ENCODE assay signal across 9 mouse cellular contexts in genomic region chr13:82059498-82059897, GRCm38 (mm10).
DNase-seq lines count a peak whose midpoint lies in the region; ATAC-seq and TF ChIP-seq lines count a peak whose summit lies in the region.
"Had no signal": no experiment of that assay in that cellular context is flagged by ENCODE, and none has a peak within 500 bp of the region (broad histone marks: within the 10 kb centered on the region; RNA-seq: fewer than 3 reads in every experiment).

No protein-coding gene starts in this region.

- H3K9ac ChIP-seq in limb, embryonic 14.5 days (ENCODE audit: low read depth, low read length, severe bottlenecking), result no peak overlapping the region
- H3K9ac ChIP-seq: limb, embryonic 12.5 days had no signal

- 8% methylated on average over 5 of the region's 5 CpGs for WGBS in limb, embryonic 14.5 days

- H3K27ac ChIP-seq in limb, embryonic 14.5 days (replicated peaks; ENCODE audit: low read depth, low read length), result no peak overlapping the region; the same call in 1 of the 2 replicates
- no peak overlapping the region for H3K27ac ChIP-seq in left cerebral cortex, adult 2 months
- H3K27ac ChIP-seq: limb, embryonic 12.5 days had no signal

- ATAC-seq in limb, embryonic 14.5 days (ENCODE audit: low FRiP score, low read depth), result peak; percentile 68

- no peak overlapping the region for H3K4me3 ChIP-seq in limb, embryonic 14.5 days (replicated peaks; ENCODE audit: low read length)
- no peak overlapping the region for H3K4me3 ChIP-seq in left cerebral cortex, adult 2 months
- H3K4me3 ChIP-seq: limb, embryonic 12.5 days had no signal

- H3K4me1 ChIP-seq in limb, embryonic 14.5 days (ENCODE audit: control insufficient read depth, insufficient read depth, low read length), result peaks cover 10% of the 10 kb centered on the region

- no peaks in the 10 kb centered on the region for H3K27me3 ChIP-seq in limb, embryonic 14.5 days (ENCODE audit: control insufficient read depth, insufficient read depth, low read length)
- H3K27me3 ChIP-seq: limb, embryonic 12.5 days had no signal

- intact Hi-C loops in heart, postnatal 25 days (cut with DNase I), result loop anchor here (10.0 kb wide), 1 partner anchor 195 kb away; no protein-coding TSS in a partner anchor
- intact Hi-C loops in left cerebral cortex, adult 2 months (cut with DNase I), result no loop called here

- TF ChIP-seq CTCF in left cerebral cortex, adult 2 months (IDR thresholded peaks at IDR 0.05), result no peak

- TF ChIP-seq POLR2A in limb, embryonic 14.5 days (IDR thresholded peaks at IDR 0.05; ENCODE audit: borderline replicate concordance, extremely low read depth, insufficient read depth, insufficient read length), result no peak

- H3K4me2 ChIP-seq in limb, embryonic 14.5 days (replicated peaks; ENCODE audit: low read depth, low read length, severe bottlenecking), result no peak overlapping the region
- H3K4me2 ChIP-seq: limb, embryonic 12.5 days had no signal

- peak; percentile 3 for DNase-seq in adrenal gland, adult 2 months
- DNase-seq in adrenal gland, adult 8-10 months, result no peak
- DNase-seq in urinary bladder, postnatal 14 days (ENCODE audit: low spot score), result peak; percentile 21
- no peak for DNase-seq in urinary bladder, postnatal 10 days (ENCODE audit: low spot score)
- peak; percentile 3 for DNase-seq in heart, postnatal 25 days (ENCODE audit: low spot score)
- peak; percentile 61 for DNase-seq in limb, embryonic 14.5 days (ENCODE audit: low spot score)
- peak; percentile 20 for DNase-seq in retina, postnatal 7 days (ENCODE audit: low read depth, low spot score)
- DNase-seq in left cerebral cortex, adult 2 months (ENCODE audit: extremely low spot score in 1 of 2, low spot score in 2 of 2), result no peak

- H3K9me3 ChIP-seq in limb, embryonic 14.5 days (ENCODE audit: control insufficient read depth, low read length), result no peaks in the 10 kb centered on the region
- H3K9me3 ChIP-seq: limb, embryonic 12.5 days had no signal

- H3K36me3 ChIP-seq in limb, embryonic 14.5 days (ENCODE audit: control insufficient read depth, insufficient read depth, low read length), result no peaks in the 10 kb centered on the region
- H3K36me3 ChIP-seq: limb, embryonic 12.5 days had no signal

Comparison
In these comparisons a context has a peak if more than half of its experiments do, and no peak if none do; other contexts are left out.
1. DNase-seq: peak in adrenal gland, adult 2 months (single experiment), urinary bladder, postnatal 14 days (single experiment), heart, postnatal 25 days (single experiment), limb, embryonic 14.5 days (single experiment) and retina, postnatal 7 days (single experiment); none in adrenal gland, adult 8-10 months (single experiment), urinary bladder, postnatal 10 days (single experiment) and left cerebral cortex, adult 2 months (0 of 2).